Mouse (Mus musculus) liver, postnatal 0 days (tissue): Measurements from ENCODE around the gene Rapgef1.

ENCODE experiments used
- CTCF ChIP-seq: sonication (generic); IDR thresholded peaks from 2 replicates; pipeline ENCODE4 v1.5.1; 2016; ENCODE audit warnings: antibody characterized with exemption, low read depth
- EP300 ChIP-seq: IDR thresholded peaks from 2 replicates; pipeline ENCODE4 v1.6.1; 2016; ENCODE audit warnings: antibody characterized with exemption, low read depth, mild to moderate bottlenecking

DNA sequence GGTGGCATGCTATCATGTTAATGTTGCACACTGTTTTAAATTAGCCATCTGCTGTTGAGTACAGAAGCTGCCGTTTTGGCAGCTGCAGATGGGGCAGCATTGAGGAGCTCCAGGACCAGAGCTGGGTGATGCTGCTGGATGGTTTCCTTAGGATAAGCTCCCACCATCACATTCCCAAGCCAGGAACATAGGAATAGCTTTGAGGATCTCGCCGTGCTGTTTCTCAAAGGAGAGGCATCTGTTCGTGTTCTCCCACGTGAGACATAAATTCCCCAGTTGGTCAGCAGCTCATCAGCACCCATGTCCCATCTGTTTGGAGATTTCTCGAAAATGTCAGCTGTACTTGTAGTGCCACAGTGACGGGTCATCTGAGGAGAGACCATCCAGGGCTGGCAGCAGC, 28.3 kb downstream of the Rapgef1 start:
- TF ChIP-seq CTCF (no peak), EP300 (no peak)
